13 mouse cellular contexts compared by ENCODE assay signal in the genomic region with DNA sequence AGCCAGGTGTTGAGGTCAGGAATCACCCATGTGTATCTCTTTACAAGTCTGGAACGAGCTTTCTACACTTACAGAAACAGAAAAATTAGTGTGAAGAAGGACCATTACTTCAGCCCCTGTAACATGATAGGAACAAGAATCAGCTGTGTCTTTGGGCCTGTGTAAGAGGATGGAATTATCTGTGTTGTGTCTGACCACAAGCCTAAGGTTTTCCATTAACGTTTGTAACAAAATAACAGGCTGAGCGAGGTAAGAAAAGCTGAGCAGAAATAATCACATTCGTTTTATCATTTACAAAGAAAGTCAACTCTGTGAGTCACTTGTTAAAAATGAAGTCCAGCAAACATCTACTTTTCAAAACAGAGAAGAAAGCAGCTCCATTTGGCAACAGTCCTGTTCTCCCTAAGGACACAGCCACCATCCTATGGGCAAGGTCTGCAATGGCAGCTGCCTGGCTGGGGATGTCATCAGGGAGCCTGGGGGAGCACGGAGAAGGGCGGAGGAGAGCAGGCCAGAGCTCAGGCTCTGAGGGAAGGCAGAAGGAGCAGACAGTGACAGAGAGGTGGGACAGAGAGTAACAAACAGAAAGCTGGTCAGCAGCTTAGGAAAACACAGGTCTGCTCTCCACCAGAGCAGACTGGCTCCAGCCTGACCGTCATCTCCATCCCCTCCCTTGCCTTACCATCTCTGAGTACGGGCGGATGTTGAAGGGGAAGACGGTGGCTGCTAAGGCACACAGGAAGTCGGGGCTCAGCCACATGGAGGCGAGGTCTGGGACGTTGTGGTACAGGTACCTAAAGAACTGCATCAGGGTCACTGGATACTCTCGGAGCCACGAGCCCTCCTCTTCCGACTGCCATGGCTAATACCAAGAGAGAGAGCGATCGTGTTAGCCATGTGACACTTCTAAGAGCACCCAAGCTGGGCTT.
DNase-seq lines count a peak whose midpoint lies in the region; ATAC-seq lines count a peak whose summit lies in the region.
"Had no signal": no experiment of that assay in that cellular context is flagged by ENCODE, and none has a peak within 500 bp of the region (broad histone marks: within the 10 kb centered on the region; RNA-seq: fewer than 3 reads in every experiment).

No protein-coding gene starts in this region.

- H3K27ac ChIP-seq in kidney, embryonic 14.5 days (ENCODE audit: low read depth, low read length): no peak overlapping the region
- H3K27ac ChIP-seq: forebrain, embryonic 12.5 days; hindbrain, embryonic 10.5 days; liver, embryonic 14.5 days had no signal

- peaks cover 88% of the 10 kb centered on the region for H3K36me3 ChIP-seq in kidney, embryonic 14.5 days (ENCODE audit: control insufficient read depth, insufficient read depth, low read length)

- no peak overlapping the region for H3K4me3 ChIP-seq in kidney, embryonic 14.5 days (ENCODE audit: low read length)
- H3K4me3 ChIP-seq: forebrain, embryonic 12.5 days; hindbrain, embryonic 10.5 days had no signal

- DNase-seq in adrenal gland, adult 2 months: peak; percentile 44
- no peak for DNase-seq in adrenal gland, adult 8-10 months
- no peak for DNase-seq in kidney, postnatal 36 days
- DNase-seq in cerebellum, adult 9-10 months: peak; percentile 67
- no peak for DNase-seq in left cerebral cortex, adult 18-20 months (ENCODE audit: low spot score in 2 of 2)
- no peak for DNase-seq in adipocyte (ENCODE audit: low spot score)
- DNase-seq: lung, postnatal 10 days; thymus, adult 18-20 months had no signal

- H3K4me1 ChIP-seq in kidney, embryonic 14.5 days (ENCODE audit: control insufficient read depth, insufficient read depth, low read length): no peaks in the 10 kb centered on the region
- H3K4me1 ChIP-seq: forebrain, embryonic 12.5 days; hindbrain, embryonic 10.5 days had no signal

- no peak overlapping the region for H3K4me2 ChIP-seq in kidney, embryonic 14.5 days (replicated peaks; ENCODE audit: low read depth, low read length)
- H3K4me2 ChIP-seq: forebrain, embryonic 12.5 days had no signal

- no peaks in the 10 kb centered on the region for H3K9me3 ChIP-seq in kidney, embryonic 14.5 days (ENCODE audit: control insufficient read depth, low read length)
- H3K9me3 ChIP-seq: forebrain, embryonic 12.5 days; hindbrain, embryonic 10.5 days had no signal

- no peak for ATAC-seq in kidney, embryonic 14.5 days (ENCODE audit: low FRiP score, low TSS enrichment)
- ATAC-seq in erythroblast, adult 5-6 weeks (replicated peaks; ENCODE audit: low FRiP score, poor library complexity, severe bottlenecking): no peak

- WGBS in kidney, embryonic 14.5 days: 85% methylated on average over 18 of the region's 18 CpGs

- H3K9ac ChIP-seq in kidney, embryonic 14.5 days (ENCODE audit: low read depth, low read length): peak overlapping the region; percentile 7; the same call in 1 of the 2 replicates
- H3K9ac ChIP-seq: forebrain, embryonic 12.5 days; liver, embryonic 14.5 days had no signal

- H3K27me3 ChIP-seq in kidney, embryonic 14.5 days (ENCODE audit: control insufficient read depth, insufficient read depth, low read length): no peaks in the 10 kb centered on the region
- H3K27me3 ChIP-seq: forebrain, embryonic 12.5 days had no signal

Comparison
In these comparisons a context has a peak if more than half of its experiments do, and no peak if none do; other contexts are left out.
1. DNase-seq: peak in adrenal gland, adult 2 months (single experiment) and cerebellum, adult 9-10 months (single experiment); none in adrenal gland, adult 8-10 months (single experiment), kidney, postnatal 36 days (0 of 2), left cerebral cortex, adult 18-20 months (0 of 2) and adipocyte (single experiment).